Mouse (Mus musculus) right cerebral cortex, postnatal 10 days (tissue): ENCODE measurements around the gene Chaf1b.

Experiments used
- DNase-seq, 2 experiments: peaks; one replicate each; pipeline ENCODE4 v3.0.0; 2021; ENCODE audit warnings: low spot score in 2 of 2

Gene Chaf1b

GRCm38 (mm10) chr16:93913881-93914576 is 30.3 kb downstream of the Chaf1b start:
- DNase-seq: no peak

DNA sequence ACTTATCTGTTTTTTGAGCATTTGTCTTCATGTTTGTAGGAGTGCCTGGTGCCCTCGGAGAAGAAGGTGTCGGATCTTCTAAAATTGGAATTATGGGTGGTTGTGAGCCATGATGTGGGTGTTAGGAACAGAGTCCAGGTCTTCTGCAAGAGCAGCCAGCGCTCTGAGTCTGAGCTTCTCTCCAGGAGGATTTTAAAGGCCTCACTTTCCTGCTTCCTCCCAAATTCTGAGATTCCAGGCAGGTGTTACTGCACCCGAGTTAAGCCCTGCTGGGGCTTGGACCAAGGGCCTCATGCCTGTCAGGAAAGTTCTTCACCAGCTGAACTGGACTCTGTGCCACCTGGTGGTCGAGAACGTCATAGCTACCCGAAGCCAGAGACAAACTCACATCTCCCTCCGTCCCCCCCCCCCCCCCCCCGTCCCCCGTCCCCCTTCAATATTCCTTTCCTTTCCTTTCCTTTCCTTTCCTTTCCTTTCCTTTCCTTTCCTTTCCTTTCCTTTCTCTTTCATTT is 31.7 kb downstream of the Chaf1b start:
- peak in 1 of 2 experiments; percentile 59 for DNase-seq

- peak; percentile 80 to 89 for DNase-seq
Measured at GRCm38 (mm10) chr16:93917712-93918678, 34.3 kb downstream of the Chaf1b start.

- no peak for DNase-seq
Measured at GRCm38 (mm10) chr16:93918679-93919060, 35.0 kb downstream of the Chaf1b start.

DNA sequence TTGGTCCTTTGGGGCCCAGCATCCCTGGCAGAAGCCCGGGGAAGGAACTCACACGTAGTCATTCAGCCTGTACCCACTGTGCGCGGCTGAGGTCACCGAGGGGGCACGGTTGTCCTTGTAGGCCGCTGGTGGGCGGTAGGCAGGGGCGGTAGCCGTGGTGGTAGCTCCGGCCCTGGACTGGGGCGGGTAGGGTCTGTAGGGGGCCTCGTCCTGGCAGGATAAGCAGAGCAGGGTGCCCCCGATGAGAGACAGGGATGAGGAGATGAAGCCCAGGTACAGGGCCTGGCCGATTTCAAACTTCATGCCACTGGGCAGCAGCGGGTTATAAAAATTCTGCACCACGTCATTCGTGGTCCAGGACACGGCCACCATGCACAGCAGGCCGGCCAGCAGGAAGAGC is 35.5 kb downstream of the Chaf1b start:
- DNase-seq: no peak

DNA sequence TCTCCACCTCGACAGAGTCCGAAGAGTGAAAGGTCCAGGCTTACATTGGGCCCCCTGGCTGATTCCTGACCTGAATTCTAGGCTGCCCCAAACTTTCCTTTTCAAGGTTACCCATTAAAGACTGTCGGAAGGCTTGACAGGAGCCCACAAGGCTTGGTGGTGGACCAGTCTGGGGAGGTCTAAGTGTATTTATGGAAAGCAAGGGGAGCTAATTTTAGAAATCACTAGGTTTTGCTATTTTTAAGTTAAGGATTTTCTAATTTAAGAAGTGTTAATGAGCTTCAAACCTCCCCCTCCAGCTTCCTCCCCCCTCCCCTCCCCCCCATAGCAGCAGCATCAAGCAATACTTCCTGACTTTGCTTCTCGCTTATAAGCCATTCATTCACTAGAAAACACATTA is 37.0 kb downstream of the Chaf1b start:
- no peak for DNase-seq

DNA sequence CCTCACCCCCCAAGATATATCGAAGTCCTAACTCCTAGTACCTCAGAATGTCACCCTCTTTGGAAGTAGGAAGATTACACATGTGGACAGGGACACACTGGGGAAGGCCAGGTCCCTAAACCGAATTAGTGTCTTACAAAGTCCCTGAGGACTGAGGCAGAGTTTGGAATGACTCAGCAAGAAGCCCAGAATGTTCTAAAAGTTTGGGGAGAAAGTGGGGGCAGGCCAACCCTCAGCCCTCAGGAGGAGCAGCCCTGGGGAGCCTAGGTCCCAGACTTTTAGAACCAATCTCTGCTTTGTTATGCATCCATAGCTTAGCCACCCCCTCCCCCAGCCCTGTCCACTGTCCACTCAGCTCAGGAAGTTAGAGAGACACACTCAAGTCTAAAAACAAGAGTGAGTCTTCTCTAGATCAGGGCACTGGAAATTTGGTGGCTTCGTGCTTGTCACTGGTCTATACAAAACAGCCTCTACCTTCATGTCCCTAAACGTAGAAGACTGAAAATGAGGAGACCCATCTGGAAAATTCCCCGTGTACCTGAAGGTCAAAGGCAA is 39.2 kb downstream of the Chaf1b start:
- DNase-seq: no peak

- DNase-seq: no peak
Measured at GRCm38 (mm10) chr16:93923788-93924187, 40.1 kb downstream of the Chaf1b start.

DNA sequence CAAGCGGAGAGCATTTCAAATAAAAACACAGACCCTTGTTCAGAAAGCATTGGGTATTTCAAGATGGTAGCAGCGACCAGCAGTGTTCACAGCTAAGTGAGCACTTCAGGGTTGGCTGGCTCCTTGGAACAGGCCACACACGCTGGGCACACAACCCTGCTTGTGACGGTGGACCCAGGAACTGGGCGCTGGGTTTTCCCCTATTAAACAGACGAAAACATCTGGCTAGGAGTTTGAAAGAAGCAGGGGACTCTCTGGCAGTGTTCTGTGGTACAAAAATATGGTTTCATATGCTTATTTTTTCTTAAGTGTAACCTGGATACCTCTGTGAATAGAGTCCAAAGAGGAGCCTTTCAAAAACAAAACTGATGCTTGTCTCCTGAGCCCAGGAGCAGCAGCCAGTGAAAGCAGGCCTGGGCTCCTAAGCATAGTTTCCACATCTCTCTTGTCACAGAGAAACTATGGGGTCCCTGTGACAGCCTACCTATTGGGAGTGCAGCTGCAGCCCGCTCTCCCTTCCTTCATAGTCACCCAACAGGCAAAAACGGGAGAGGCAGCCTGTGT is 42.1 kb downstream of the Chaf1b start:
- DNase-seq: no peak

DNA sequence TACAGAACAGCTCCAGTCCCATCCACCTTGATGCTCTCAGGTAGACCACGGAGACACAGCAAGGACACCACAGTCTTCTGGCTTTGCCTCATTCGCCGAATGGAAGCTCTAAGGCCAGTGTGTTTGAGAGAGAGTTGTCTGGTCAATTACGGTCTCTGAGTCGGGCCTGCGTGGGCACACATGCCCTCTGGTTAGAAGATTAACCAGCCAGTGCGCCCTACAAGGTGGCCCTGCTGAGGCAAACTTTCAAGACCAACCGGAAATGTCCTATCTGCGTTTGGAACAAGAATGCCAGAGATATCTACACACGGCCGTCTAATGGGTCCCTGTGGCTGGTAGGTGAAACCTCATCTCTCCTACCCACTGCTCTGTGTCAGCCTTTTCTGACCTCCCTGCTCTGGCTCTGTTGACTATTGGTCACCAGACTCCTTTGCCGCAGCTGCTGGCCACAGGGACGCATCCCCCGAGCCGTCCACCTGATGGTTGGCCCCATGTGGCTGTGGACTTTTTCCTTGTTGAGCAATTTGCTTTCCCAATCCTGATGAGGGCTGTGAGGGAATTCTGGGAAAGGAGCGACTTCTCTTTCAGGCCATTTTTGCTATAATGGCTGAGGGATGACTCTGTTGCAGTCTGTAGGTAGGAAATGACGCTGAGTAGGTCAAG is 45.8 kb downstream of the Chaf1b start:
- no peak for DNase-seq

- DNase-seq: no peak
Measured at GRCm38 (mm10) chr16:93932185-93933168, 48.8 kb downstream of the Chaf1b start.

DNA sequence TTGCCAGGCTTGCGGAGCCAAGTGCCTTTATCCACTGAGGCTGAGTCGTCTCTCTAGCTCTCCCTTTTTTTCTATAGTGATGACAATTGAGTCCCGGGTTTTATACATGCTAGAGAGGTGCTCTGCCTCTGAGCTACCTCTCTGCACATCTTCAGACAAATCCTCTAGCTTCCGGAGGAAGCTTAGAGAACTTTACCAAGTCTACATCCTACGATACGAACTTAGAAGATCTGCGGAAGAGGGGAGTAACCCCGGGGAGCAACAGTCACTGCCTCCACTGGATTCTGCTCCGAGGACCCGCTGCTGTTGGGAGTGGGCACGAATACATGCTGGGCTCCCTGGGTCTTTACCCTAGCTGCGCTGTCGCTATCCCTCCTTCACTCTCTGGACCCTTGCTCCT is 50.9 kb downstream of the Chaf1b start:
- no peak for DNase-seq

- DNase-seq: no peak
Measured at GRCm38 (mm10) chr16:93935009-93935408, 51.3 kb downstream of the Chaf1b start.

GRCm38 (mm10) chr16:93938400-93938846 is 54.7 kb downstream of the Chaf1b start:
- peak; percentile 56 to 86 for DNase-seq

- no peak for DNase-seq
Measured at GRCm38 (mm10) chr16:93939961-93940360, 56.3 kb downstream of the Chaf1b start.

GRCm38 (mm10) chr16:93941781-93942567 is 58.3 kb downstream of the Chaf1b start:
- DNase-seq: no peak

- DNase-seq: no peak
Measured at GRCm38 (mm10) chr16:93942796-93943502, 59.2 kb downstream of the Chaf1b start.

DNA sequence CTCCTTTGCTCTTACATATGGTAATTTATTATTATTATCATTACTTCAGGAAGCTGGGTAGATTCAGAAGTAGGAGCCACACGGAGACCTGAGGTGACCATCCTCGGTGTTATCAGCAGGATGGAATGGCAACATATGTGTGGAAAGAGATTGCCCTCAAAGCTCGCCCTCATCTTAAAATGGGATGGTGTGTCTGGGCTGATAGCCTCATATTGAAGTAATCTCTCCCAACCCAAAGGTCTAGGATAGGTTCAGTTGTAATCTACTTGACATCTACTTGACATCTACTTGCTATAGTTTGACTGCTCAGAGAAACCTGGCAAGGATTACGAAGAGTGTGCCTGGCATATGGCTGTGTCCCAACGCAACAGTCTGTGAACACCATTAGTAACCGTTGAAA is 60.6 kb downstream of the Chaf1b start:
- DNase-seq: no peak

GRCm38 (mm10) chr16:93947396-93947795 is 63.7 kb downstream of the Chaf1b start:
- no peak for DNase-seq
